ENCODE assay signal across 24 mouse cellular contexts in genomic region chr11:40074317-40074716, GRCm38 (mm10).
"Had no signal": no experiment of that assay in that cellular context is flagged by ENCODE, and none has a peak within 500 bp of the region (broad histone marks: within the 10 kb centered on the region; RNA-seq: fewer than 3 reads in every experiment).

No protein-coding gene starts in this region.

- H3K4me1 ChIP-seq: hindbrain, embryonic 10.5 days; intestine, embryonic 15.5 days; limb, embryonic 10.5 days; limb, embryonic 12.5 days had no signal

- ATAC-seq: hindbrain, embryonic 16.5 days; inflammation-experienced regulatory T-cells, adult 6 months; intestine, embryonic 15.5 days; intestine, postnatal 0 days had no signal

- H3K4me3 ChIP-seq: heart, adult 2 months; hindbrain, embryonic 10.5 days; intestine, embryonic 15.5 days; layer of hippocampus, adult 2 months; left cerebral cortex, adult 2 months; limb, embryonic 10.5 days; limb, embryonic 12.5 days had no signal

- H3K27me3 ChIP-seq: intestine, embryonic 15.5 days; limb, embryonic 12.5 days had no signal

- H3K4me2 ChIP-seq: heart, embryonic 11.5 days; hindbrain, embryonic 14.5 days; intestine, embryonic 15.5 days; limb, embryonic 12.5 days; liver, embryonic 11.5 days had no signal

- H3K36me3 ChIP-seq: hindbrain, embryonic 10.5 days; intestine, embryonic 15.5 days; limb, embryonic 10.5 days; limb, embryonic 12.5 days had no signal

- DNase-seq: gastrocnemius, postnatal 14 days; gastrocnemius, postnatal 36 days; heart, adult 11 months; heart, adult 2 months; heart, postnatal 10 days; heart, postnatal 4 days; kidney, adult 18-20 months; kidney, adult 8-10 months; kidney, postnatal 10 days; kidney, postnatal 25 days; kidney, postnatal 4 days; liver had no signal

- H3K27ac ChIP-seq: heart, adult 2 months; hindbrain, embryonic 10.5 days; hindbrain, embryonic 14.5 days; intestine, embryonic 15.5 days; layer of hippocampus, adult 2 months; left cerebral cortex, adult 2 months; limb, embryonic 10.5 days; limb, embryonic 12.5 days had no signal

- H3K9ac ChIP-seq: hindbrain, embryonic 14.5 days; intestine, embryonic 15.5 days; limb, embryonic 12.5 days had no signal

- H3K9me3 ChIP-seq: hindbrain, embryonic 10.5 days; intestine, embryonic 15.5 days; limb, embryonic 10.5 days; limb, embryonic 12.5 days had no signal
